Mouse (Mus musculus) brain, embryonic 14.5 days (tissue): ENCODE results near the gene Rpl27. TPM values are rescaled to one million over a fixed set of nuclear protein-coding genes. Genes with fewer than 3 reads are reported as not detected.
"Not testable (repeated sequence)": the region's sequence is repeated elsewhere in the genome, so short reads cannot be mapped to it uniquely, and the experiment has no call there.

Experiments
- DNase-seq: peaks from one replicate; pipeline ENCODE4 v3.0.0-alpha.2; 2011; ENCODE audit warnings: low read depth
- CTCF ChIP-seq: fragments of 200-500 bp; IDR thresholded peaks from 2 replicates; pipeline ENCODE4 v1.5.1; 2012; ENCODE audit warnings: inconsistent platforms, mild to moderate bottlenecking, moderate library complexity, borderline replicate concordance; ENCODE audit not compliant: insufficient read depth, insufficient read length; ENCODE audit errors: extremely low read depth
- POLR2A ChIP-seq: fragments of 200-500 bp; IDR thresholded peaks from 2 replicates; pipeline ENCODE4 v1.6.1; 2012; ENCODE audit warnings: mild to moderate bottlenecking, inconsistent platforms, borderline replicate concordance; ENCODE audit not compliant: poor library complexity, insufficient read depth, insufficient read length, severe bottlenecking; ENCODE audit errors: extremely low read depth
- polyA plus RNA-seq: library from polyadenylated mRNA; depleted of rRNA; stranded (reverse); fragments of >200 nt; gene quantifications from 2 replicates; pipeline ENCODE4 v1.2.3, GENCODE M21; 2012

Rpl27 gene
- polyA plus RNA-seq, 1 experiment: 836 TPM

- peak; percentile 89 for DNase-seq
- TF ChIP-seq CTCF: no peak
- TF ChIP-seq POLR2A: 0 out of 2 replicates have a peak, but pooled peaks have one; percentile 18
Measured at GRCm38 (mm10) chr11:101465869-101466551, 23.9 kb downstream of the Rpl27 start, which contains the start of gene Vat1. TSS of gene Vat1 (minus strand) at chr11:101466230.

DNA sequence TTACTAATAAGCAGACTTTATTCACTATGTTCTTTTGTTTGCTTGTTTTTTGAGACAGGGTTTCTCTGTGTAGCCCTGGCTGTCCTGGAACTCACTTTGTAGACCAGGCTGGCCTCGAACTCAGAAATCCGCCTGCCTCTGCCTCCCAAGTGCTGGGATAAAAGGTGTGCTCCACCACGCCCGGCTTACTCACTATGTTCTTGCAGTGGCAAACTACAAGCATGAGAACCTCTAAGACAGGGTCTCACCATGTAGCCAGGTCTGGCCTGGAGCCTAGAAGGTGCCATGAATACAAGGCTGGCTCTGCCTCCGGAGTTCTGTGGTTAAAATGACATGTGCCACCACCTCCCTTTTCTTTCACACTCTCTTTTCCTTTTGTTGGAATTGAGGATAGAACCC lies 24.5 kb downstream of the Rpl27 start:
- not testable (repeated sequence) for DNase-seq

- DNase-seq: peak; percentile 88
- TF ChIP-seq CTCF: peak; percentile 35; the same call in 1 of the 2 replicates
- TF ChIP-seq POLR2A: peak; percentile 82
Measured at GRCm38 (mm10) chr11:101467477-101468262, 25.6 kb downstream of the Rpl27 start.

GRCm38 (mm10) chr11:101468263-101468688 lies 26.2 kb downstream of the Rpl27 start:
- TF ChIP-seq POLR2A (no peak), CTCF (no peak)
- DNase-seq: no peak

DNA sequence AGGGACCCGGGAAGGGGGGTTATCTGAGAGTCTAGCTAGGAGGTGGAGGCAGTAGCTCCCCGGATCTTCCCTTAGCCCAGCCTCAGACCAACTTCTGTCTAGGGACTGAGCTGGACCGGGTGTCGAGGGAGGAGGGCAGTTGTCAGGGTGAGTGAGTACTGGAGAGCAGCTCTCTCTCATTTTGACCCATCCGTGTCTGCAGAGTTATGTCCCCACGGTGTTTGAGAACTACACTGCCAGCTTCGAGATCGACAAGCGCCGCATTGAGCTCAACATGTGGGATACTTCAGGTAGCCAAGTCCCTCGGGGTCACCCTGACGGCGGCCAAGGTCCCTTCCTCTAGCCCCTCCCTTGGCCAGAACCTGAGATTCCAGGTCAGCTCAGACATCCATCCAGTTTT lies 26.6 kb downstream of the Rpl27 start:
- TF ChIP-seq CTCF (no peak), POLR2A (no peak)

GRCm38 (mm10) chr11:101469155-101469554 lies 27.1 kb downstream of the Rpl27 start:
- TF ChIP-seq CTCF: no peak
- TF ChIP-seq POLR2A: no peak

More for the DNA sequence above, 26.6 kb downstream of the Rpl27 start:
- DNase-seq: no peak

DNA sequence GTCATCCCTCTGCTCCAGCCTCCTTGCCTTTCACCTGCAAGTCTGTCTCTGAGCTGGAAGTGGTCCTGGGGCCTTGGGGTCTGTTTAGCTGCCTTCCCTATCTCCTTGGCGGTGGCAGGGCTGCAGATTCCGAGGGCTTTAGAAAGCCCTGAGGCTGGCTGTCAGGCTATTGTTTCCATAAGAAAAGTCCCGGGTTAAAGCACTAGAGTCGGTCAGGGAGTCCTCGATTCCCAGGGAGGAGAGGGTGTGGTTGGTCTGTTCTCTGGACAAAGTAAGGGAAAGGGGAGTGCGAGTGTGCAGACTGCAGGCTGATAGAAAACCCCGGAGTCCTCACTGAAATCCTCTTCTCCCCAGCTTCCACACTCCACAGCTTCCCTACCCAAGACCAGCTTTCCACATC lies 28.1 kb downstream of the Rpl27 start:
- TF ChIP-seq POLR2A: no peak
- TF ChIP-seq CTCF: no peak
- no peak for DNase-seq

More at GRCm38 (mm10) chr11:101469155-101469554, 27.1 kb downstream of the Rpl27 start:
- DNase-seq: no peak

- DNase-seq: no peak
- TF ChIP-seq POLR2A (no peak), CTCF (no peak)
Measured at GRCm38 (mm10) chr11:101471926-101472325, 29.8 kb downstream of the Rpl27 start.

GRCm38 (mm10) chr11:101472336-101472735 lies 30.2 kb downstream of the Rpl27 start:
- TF ChIP-seq POLR2A (no peak), CTCF (no peak)
- DNase-seq: no peak

GRCm38 (mm10) chr11:101473686-101474085 lies 31.6 kb downstream of the Rpl27 start:
- DNase-seq: not testable (repeated sequence)

- no peak for TF ChIP-seq CTCF
- no peak for DNase-seq
Measured at GRCm38 (mm10) chr11:101474298-101474697, 32.2 kb downstream of the Rpl27 start.

DNA sequence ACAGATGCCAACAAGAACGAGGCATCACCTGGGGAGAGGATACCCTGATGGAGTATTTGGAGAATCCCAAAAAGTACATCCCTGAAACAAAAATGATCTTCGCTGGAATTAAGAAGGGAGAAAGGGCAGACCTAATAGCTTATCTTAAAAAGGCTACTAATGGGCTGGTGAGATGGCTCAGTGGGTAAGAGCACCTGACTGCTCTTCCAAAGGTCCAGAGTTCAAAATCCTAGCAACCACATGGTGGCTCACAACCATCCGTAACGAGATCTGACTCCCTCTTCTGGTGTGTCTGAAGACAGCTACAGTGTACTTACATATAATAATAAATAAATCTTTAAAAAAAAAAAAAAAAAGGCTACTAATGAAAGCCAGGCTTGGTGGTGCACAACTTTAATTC lies 34.3 kb downstream of the Rpl27 start:
- DNase-seq: not testable (repeated sequence)

DNA sequence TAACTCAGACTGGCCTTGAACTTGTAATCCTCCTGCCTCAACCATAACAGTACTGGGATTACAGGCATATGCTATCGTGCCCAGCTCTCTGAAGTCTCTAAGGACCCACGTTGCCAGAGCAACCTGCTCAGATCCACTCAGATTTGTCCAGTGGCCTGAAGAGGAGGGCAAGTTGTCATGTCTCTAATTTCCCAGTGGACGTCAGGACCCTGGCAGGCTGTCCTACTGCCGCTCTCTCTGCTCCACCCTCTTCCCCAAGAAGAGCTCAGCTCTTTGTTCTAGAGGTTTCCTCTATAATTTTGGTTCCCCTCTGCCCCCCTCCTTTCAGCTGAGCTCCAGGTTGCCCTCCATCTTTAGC lies 35.1 kb downstream of the Rpl27 start:
- TF ChIP-seq CTCF (no peak), POLR2A (no peak)
- peak; percentile 87 for DNase-seq
